Mouse (Mus musculus) embryonic facial prominence, embryonic 14.5 days (tissue): ENCODE measurements around the gene Kifc1. TPM values are rescaled to one million over a fixed set of nuclear protein-coding genes. Genes with fewer than 3 reads are reported as not detected.

Source experiments
- ATAC-seq: fragments of 200-750 bp; cut with Nextera tagmentation; 2 replicates; pipeline ENCODE4 v1.8.0; 2017; ENCODE audit warnings: low read depth, moderate number of reproducible peaks, moderate TSS enrichment
- DNase-seq: peaks from one replicate; pipeline ENCODE4 v3.0.0-alpha.2; 2015; ENCODE audit warnings: low spot score
- H3K27ac ChIP-seq: fragments of 300-500 bp; sonication (generic); replicated peaks from 2 replicates; pipeline ENCODE4 v1.5.1; 2014; ENCODE audit warnings: low read depth, mild to moderate bottlenecking, low read length, moderate library complexity
- H3K27me3 ChIP-seq: fragments of 300-500 bp; sonication (generic); replicated peaks from 2 replicates; pipeline ENCODE4 v1.6.1; 2014; ENCODE audit warnings: low read length; ENCODE audit not compliant: control insufficient read depth, insufficient read depth
- H3K36me3 ChIP-seq: fragments of 300-500 bp; sonication (generic); 2 replicates; pipeline ENCODE4 v1.6.1; 2014; ENCODE audit warnings: low read length, mixed read lengths; ENCODE audit not compliant: control insufficient read depth, insufficient read depth
- H3K4me1 ChIP-seq: fragments of 300-500 bp; sonication (generic); 2 replicates; pipeline ENCODE4 v1.6.1; 2014; ENCODE audit warnings: antibody characterized with exemption, low read length; ENCODE audit not compliant: control insufficient read depth, insufficient read depth
- H3K4me2 ChIP-seq: fragments of 300-500 bp; sonication (generic); 2 replicates; pipeline ENCODE4 v1.6.1; 2014; ENCODE audit warnings: low read depth, mild to moderate bottlenecking, low read length, moderate library complexity, mixed read lengths
- H3K4me3 ChIP-seq: fragments of 300-500 bp; sonication (generic); 2 replicates; pipeline ENCODE4 v1.5.1; 2014; ENCODE audit warnings: low read depth, mild to moderate bottlenecking, low read length
- H3K9ac ChIP-seq: fragments of 300-500 bp; sonication (generic); 2 replicates; pipeline ENCODE4 v1.6.1; 2014; ENCODE audit warnings: low read depth, mild to moderate bottlenecking, low read length, moderate library complexity, mixed read lengths
- H3K9me3 ChIP-seq: fragments of 300-500 bp; sonication (generic); 2 replicates; pipeline ENCODE4 v1.6.1; 2016; ENCODE audit warnings: low read length; ENCODE audit not compliant: control insufficient read depth
- WGBS: fragments of 180-500 bp; shearing (Covaris S2); extraction: QIAGEN DNeasy Blood & Tissue Kit; methylation state at CpG from one replicate; pipeline ENCODE4 v1.1.7; 2014; 5-methylcytosine and 5-hydroxymethylcytosine counted together
- polyA plus RNA-seq: library from polyadenylated mRNA; unstranded; fragments of >200 nt; fragmentation: Nextera tagmentation; extraction: Ambion mirVana; gene quantifications from 2 replicates; pipeline ENCODE4 v1.2.1, GENCODE M21; 2014

Kifc1 gene
- polyA plus RNA-seq, 1 experiment from 2014 or later, result 5.9 TPM

DNA sequence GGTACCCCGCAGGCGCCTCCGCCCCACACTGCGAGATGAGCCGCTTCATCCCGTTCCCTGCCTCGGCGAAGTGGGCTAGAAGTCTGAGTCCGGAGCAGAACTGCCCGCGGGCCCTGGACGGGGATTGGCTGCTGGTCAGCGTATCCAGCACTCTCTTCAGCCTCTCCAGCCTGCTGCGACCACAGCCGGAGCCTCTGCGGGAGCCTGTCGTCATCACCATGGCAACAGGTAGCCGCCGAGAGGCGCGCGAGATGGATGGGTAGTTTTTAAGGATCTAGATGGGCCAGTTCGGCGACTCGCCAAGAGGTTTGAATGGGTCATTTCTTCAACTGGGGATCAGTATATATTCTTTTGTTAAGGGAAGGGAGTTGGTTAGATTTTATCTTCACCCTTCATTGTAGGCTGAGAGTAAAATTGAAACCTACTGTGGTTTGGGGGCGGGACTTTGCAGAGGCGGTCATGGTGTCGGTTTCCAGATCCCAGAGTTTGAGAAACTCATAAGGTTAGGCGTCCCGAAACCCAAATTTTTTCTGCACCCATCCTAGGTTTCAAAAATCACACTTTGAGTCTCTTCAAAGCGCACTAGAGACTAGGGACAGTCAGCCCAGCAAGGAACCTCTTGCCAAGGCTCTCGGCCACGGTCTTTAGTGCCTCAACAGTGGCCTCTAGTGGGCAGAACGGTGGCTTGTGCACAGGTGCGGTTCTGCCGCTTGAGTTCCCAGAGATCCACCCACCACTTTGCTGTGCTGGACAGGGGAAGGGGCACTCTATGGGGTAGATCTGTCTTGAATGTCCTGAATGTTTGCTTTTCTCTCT lies 30.0 kb upstream of the Kifc1 start:
- Histone ChIP-seq H3K27ac (no peak overlapping the region; the same call in 1 of the 2 replicates), H3K36me3 (peaks cover 9% of the 10 kb centered on the region; the same call in 1 of the 2 replicates), H3K9ac (peak overlapping the region; percentile 68), H3K4me3 (peak overlapping the region; percentile 66), H3K27me3 (no peaks in the 10 kb centered on the region), H3K9me3 (no peaks in the 10 kb centered on the region), H3K4me2 (peak overlapping the region; percentile 97), H3K4me1 (peaks cover 5% of the 10 kb centered on the region)
- DNase-seq (peak; percentile 89), ATAC-seq (peak; percentile 17; the same call in 1 of the 2 replicates)
- WGBS, result 1% methylated on average over 36 of the region's 36 CpGs

- no peaks in the 10 kb centered on the region for H3K9me3 ChIP-seq
- H3K4me2 ChIP-seq, result peak overlapping the region; percentile 97
- H3K4me1 ChIP-seq, result peaks cover 10% of the 10 kb centered on the region
- DNase-seq, result peak; percentile 69
- H3K36me3 ChIP-seq, result peaks cover 15% of the 10 kb centered on the region; the same call in 1 of the 2 replicates
- WGBS, result under 1% methylated on average over 48 of the region's 52 CpGs
- peak overlapping the region; percentile 46 for H3K27ac ChIP-seq
- H3K9ac ChIP-seq, result peak overlapping the region; percentile 68
- no peaks in the 10 kb centered on the region for H3K27me3 ChIP-seq
- peak overlapping the region; percentile 66 for H3K4me3 ChIP-seq
- ATAC-seq, result no peak
Measured at GRCm38 (mm10) chr17:33919351-33920281, 29.2 kb upstream of the Kifc1 start.

GRCm38 (mm10) chr17:33918293-33919203 lies 28.1 kb upstream of the Kifc1 start:
- Histone ChIP-seq H3K9ac (no peak overlapping the region; the same call in 1 of the 2 replicates), H3K27ac (0 out of 2 replicates have a peak overlapping the region, but pooled peaks have one; percentile 46), H3K36me3 (peaks cover 26% of the 10 kb centered on the region), H3K4me2 (peak overlapping the region; percentile 97), H3K4me1 (peaks cover 10% of the 10 kb centered on the region), H3K4me3 (peak overlapping the region; percentile 66), H3K27me3 (no peaks in the 10 kb centered on the region), H3K9me3 (no peaks in the 10 kb centered on the region)
- WGBS, result 61% methylated on average over 32 of the region's 37 CpGs
- ATAC-seq, result no peak
- no peak for DNase-seq

DNA sequence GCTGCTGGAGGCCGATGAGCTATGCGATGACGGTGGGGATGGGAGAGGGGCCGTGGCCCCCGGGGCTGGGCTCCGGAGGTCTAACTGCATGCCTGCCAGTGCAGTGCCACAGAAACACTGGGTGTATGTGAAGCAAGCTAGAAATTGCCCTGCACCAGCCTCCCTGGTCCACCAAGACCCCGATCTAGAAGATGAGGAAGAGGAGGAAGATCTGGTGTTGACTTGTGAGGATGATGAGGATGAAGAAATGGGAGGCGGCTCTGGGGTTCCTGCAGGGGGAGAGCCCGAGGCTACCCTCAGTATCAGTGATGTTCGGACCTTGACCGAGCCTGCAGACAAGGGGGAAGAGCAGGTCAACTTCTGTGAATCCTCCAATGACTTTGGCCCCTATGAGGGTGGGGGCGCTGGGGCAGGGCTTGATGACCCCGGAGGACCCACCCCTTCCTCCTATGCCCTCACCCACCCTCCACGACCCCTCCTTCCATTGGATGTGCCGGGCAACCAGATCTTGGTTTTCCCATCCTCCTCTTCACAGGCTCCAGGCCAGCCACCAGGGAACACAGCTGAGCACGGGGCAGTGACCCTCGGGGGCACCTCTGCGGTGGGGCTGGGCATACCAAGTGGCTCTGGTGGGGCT lies 27.3 kb upstream of the Kifc1 start:
- H3K4me1 ChIP-seq, result peaks cover 10% of the 10 kb centered on the region
- peaks cover 32% of the 10 kb centered on the region for H3K36me3 ChIP-seq
- H3K27me3 ChIP-seq, result no peaks in the 10 kb centered on the region
- H3K9me3 ChIP-seq, result no peaks in the 10 kb centered on the region
- H3K9ac ChIP-seq, result no peak overlapping the region
- no peak overlapping the region for H3K4me2 ChIP-seq
- no peak for DNase-seq
- no peak overlapping the region for H3K27ac ChIP-seq
- no peak for ATAC-seq
- no peak overlapping the region for H3K4me3 ChIP-seq
- 82% methylated on average over 18 of the region's 18 CpGs for WGBS

GRCm38 (mm10) chr17:33916847-33917655 lies 26.6 kb upstream of the Kifc1 start:
- H3K9ac ChIP-seq, result peak overlapping the region; percentile 66; the same call in 1 of the 2 replicates
- DNase-seq, result no peak

DNA sequence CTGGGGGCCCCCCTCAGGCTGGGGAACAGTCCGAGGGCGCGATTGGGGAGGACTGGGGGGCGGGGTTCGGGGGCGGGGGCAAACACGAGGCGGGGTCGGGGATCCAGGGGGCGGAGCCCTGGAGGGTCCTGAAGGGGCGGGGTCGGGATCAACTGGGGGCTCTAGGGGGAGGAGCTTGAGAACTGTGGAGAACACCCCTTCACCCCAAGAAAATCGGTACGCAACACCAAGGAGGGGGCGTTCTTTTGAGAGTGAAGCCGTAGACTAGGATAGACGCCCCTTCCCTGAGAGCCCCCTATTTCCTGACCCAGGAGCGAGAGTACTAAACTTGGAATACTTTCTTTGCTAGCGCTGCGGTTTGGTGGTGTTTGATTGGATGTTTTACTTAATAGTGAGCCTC lies 25.8 kb upstream of the Kifc1 start:
- H3K27me3 ChIP-seq, result no peaks in the 10 kb centered on the region
- H3K4me3 ChIP-seq, result peak overlapping the region; percentile 51
- peak; percentile 83 for DNase-seq
- H3K27ac ChIP-seq, result peak overlapping the region; percentile 76
- peak overlapping the region; percentile 66 for H3K9ac ChIP-seq
- no peaks in the 10 kb centered on the region for H3K9me3 ChIP-seq
- H3K4me2 ChIP-seq, result peak overlapping the region; percentile 70
- 2% methylated on average over 14 of the region's 20 CpGs for WGBS
- peak; percentile 1; the same call in 1 of the 2 replicates for ATAC-seq
- peaks cover 46% of the 10 kb centered on the region for H3K36me3 ChIP-seq
- H3K4me1 ChIP-seq, result peaks cover 10% of the 10 kb centered on the region

More at GRCm38 (mm10) chr17:33916847-33917655, 26.6 kb upstream of the Kifc1 start:
- peaks cover 10% of the 10 kb centered on the region for H3K4me1 ChIP-seq
- no peaks in the 10 kb centered on the region for H3K9me3 ChIP-seq
- H3K4me3 ChIP-seq, result peak overlapping the region; percentile 51
- WGBS, result 70% methylated on average over 31 of the region's 31 CpGs
- no peak overlapping the region for H3K27ac ChIP-seq
- peaks cover 39% of the 10 kb centered on the region for H3K36me3 ChIP-seq
- no peaks in the 10 kb centered on the region for H3K27me3 ChIP-seq
- ATAC-seq, result no peak
- peak overlapping the region; percentile 70 for H3K4me2 ChIP-seq

GRCm38 (mm10) chr17:33915671-33916250 lies 25.3 kb upstream of the Kifc1 start, which contains the start of the genes Tapbp and Zbtb22:
Tapbp (plus strand) TSS chr17:33915899.
Zbtb22 (plus strand) TSS chr17:33915904.
- Histone ChIP-seq H3K27me3 (no peaks in the 10 kb centered on the region), H3K9me3 (no peaks in the 10 kb centered on the region), H3K36me3 (peaks cover 52% of the 10 kb centered on the region), H3K4me1 (peaks cover 10% of the 10 kb centered on the region), H3K4me3 (peak within 1 kb of the TSS; percentile 51), H3K9ac (peak within 1 kb of the TSS; percentile 66), H3K27ac (peak within 1 kb of the TSS; percentile 76), H3K4me2 (peak within 1 kb of the TSS; percentile 70)
- WGBS, result under 1% methylated on average over 22 of the region's 34 CpGs
- DNase-seq, result peak; percentile 99
- ATAC-seq, result peak; percentile 93
